Mouse (Mus musculus): ENCODE measurements at regions not wholly inside any gene's neighbourhood (a gene's known extent, or its start where the extent isn't known, plus 50 kb on each side); places are given as distances from the start of the nearest gene placed in this dataset.

GRCm38 (mm10) chr11:18173028-18173427 is 219.4 kb upstream of the Etaa1 start:
- no peak overlapping the region for H3K4me3 ChIP-seq (ENCODE audit: low read depth, low read length)
- H3K36me3 ChIP-seq (ENCODE audit: insufficient read depth), result no peaks in the 10 kb centered on the region
- DNase-seq, result no peak
- TF ChIP-seq CTCF (IDR thresholded peaks at IDR 0.05; ENCODE audit: low read depth), result no peak
- no peak for ATAC-seq (ENCODE audit: insufficient read depth)
- H3K4me1 ChIP-seq (ENCODE audit: insufficient read depth), result no peaks in the 10 kb centered on the region
- H3K27ac ChIP-seq (ENCODE audit: low read depth), result no peak overlapping the region
- no peaks in the 10 kb centered on the region for H3K27me3 ChIP-seq (ENCODE audit: insufficient read depth, low read length)
- H3K9me3 ChIP-seq (ENCODE audit: low read depth, low read length), result no peaks in the 10 kb centered on the region
- WGBS, result 62% methylated on average over 2 of the region's 2 CpGs
- H3K9ac ChIP-seq, result no peak overlapping the region
- no peak overlapping the region for H3K4me2 ChIP-seq

GRCm38 (mm10) chr11:18171207-18171776 is 217.6 kb upstream of the Etaa1 start:
- no peak for TF ChIP-seq CTCF (IDR thresholded peaks at IDR 0.05; ENCODE audit: low read depth)
- no peak overlapping the region for H3K9ac ChIP-seq
- ATAC-seq (ENCODE audit: insufficient read depth), result no peak

GRCm38 (mm10) chr11:18165609-18166347 is 212.1 kb upstream of the Etaa1 start:
- DNase-seq (peak; percentile 34), ATAC-seq (ENCODE audit: insufficient read depth) (peak; percentile 63; the same call in 1 of the 2 replicates)
- Histone ChIP-seq H3K9ac (no peak overlapping the region), H3K36me3 (ENCODE audit: insufficient read depth) (no peaks in the 10 kb centered on the region), H3K27ac (ENCODE audit: low read depth) (no peak overlapping the region), H3K9me3 (ENCODE audit: low read depth, low read length) (no peaks in the 10 kb centered on the region), H3K4me2 (no peak overlapping the region), H3K4me3 (ENCODE audit: low read depth, low read length) (no peak overlapping the region), H3K4me1 (ENCODE audit: insufficient read depth) (no peaks in the 10 kb centered on the region), H3K27me3 (ENCODE audit: insufficient read depth, low read length) (no peaks in the 10 kb centered on the region)
- 49% methylated on average over 4 of the region's 4 CpGs for WGBS
- TF ChIP-seq CTCF (IDR thresholded peaks at IDR 0.05; ENCODE audit: low read depth), result no peak

More at GRCm38 (mm10) chr11:18171207-18171776, 217.6 kb upstream of the Etaa1 start:
- no peak for DNase-seq
- H3K4me3 ChIP-seq (ENCODE audit: low read depth, low read length), result no peak overlapping the region
- no peak overlapping the region for H3K27ac ChIP-seq (ENCODE audit: low read depth)
- no peaks in the 10 kb centered on the region for H3K9me3 ChIP-seq (ENCODE audit: low read depth, low read length)
- no peaks in the 10 kb centered on the region for H3K4me1 ChIP-seq (ENCODE audit: insufficient read depth)
- H3K4me2 ChIP-seq, result no peak overlapping the region
- no peaks in the 10 kb centered on the region for H3K27me3 ChIP-seq (ENCODE audit: insufficient read depth, low read length)
- WGBS, result 86% methylated on average over 2 of the region's 2 CpGs
- no peaks in the 10 kb centered on the region for H3K36me3 ChIP-seq (ENCODE audit: insufficient read depth)

- DNase-seq (no peak), ATAC-seq (ENCODE audit: insufficient read depth) (no peak)
- 55% methylated on average over 2 of the region's 2 CpGs for WGBS
- Histone ChIP-seq H3K36me3 (ENCODE audit: insufficient read depth) (no peaks in the 10 kb centered on the region), H3K4me2 (no peak overlapping the region), H3K4me3 (ENCODE audit: low read depth, low read length) (no peak overlapping the region), H3K4me1 (ENCODE audit: insufficient read depth) (no peaks in the 10 kb centered on the region), H3K27me3 (ENCODE audit: insufficient read depth, low read length) (no peaks in the 10 kb centered on the region), H3K27ac (ENCODE audit: low read depth) (no peak overlapping the region), H3K9ac (no peak overlapping the region), H3K9me3 (ENCODE audit: low read depth, low read length) (no peaks in the 10 kb centered on the region)
- no peak for TF ChIP-seq CTCF (IDR thresholded peaks at IDR 0.05; ENCODE audit: low read depth)
Observed at GRCm38 (mm10) chr11:18164025-18164423, 210.3 kb upstream of the Etaa1 start.

GRCm38 (mm10) chr11:18163156-18164024 is 209.7 kb upstream of the Etaa1 start:
- ATAC-seq (ENCODE audit: insufficient read depth) (no peak), DNase-seq (no peak)
- no peaks in the 10 kb centered on the region for H3K9me3 ChIP-seq (ENCODE audit: low read depth, low read length)
- no peak for TF ChIP-seq CTCF (IDR thresholded peaks at IDR 0.05; ENCODE audit: low read depth)
- H3K4me2 ChIP-seq, result no peak overlapping the region
- no peaks in the 10 kb centered on the region for H3K36me3 ChIP-seq (ENCODE audit: insufficient read depth)
- no peaks in the 10 kb centered on the region for H3K4me1 ChIP-seq (ENCODE audit: insufficient read depth)
- no peak overlapping the region for H3K4me3 ChIP-seq (ENCODE audit: low read depth, low read length)
- no peak overlapping the region for H3K9ac ChIP-seq
- H3K27me3 ChIP-seq (ENCODE audit: insufficient read depth, low read length), result no peaks in the 10 kb centered on the region
- H3K27ac ChIP-seq (ENCODE audit: low read depth), result no peak overlapping the region
- WGBS, result 54% methylated on average over 5 of the region's 5 CpGs

GRCm38 (mm10) chr11:18156506-18156905 is 202.8 kb upstream of the Etaa1 start:
- no peaks in the 10 kb centered on the region for H3K27me3 ChIP-seq (ENCODE audit: insufficient read depth, low read length)
- TF ChIP-seq CTCF (IDR thresholded peaks at IDR 0.05; ENCODE audit: low read depth), result no peak
- H3K4me2 ChIP-seq, result no peak overlapping the region
- no peaks in the 10 kb centered on the region for H3K9me3 ChIP-seq (ENCODE audit: low read depth, low read length)
- no peak overlapping the region for H3K27ac ChIP-seq (ENCODE audit: low read depth)
- peaks cover 6% of the 10 kb centered on the region; the same call in 1 of the 2 replicates for H3K4me1 ChIP-seq (ENCODE audit: insufficient read depth)
- DNase-seq (peak; percentile 66), ATAC-seq (ENCODE audit: insufficient read depth) (no peak)
- H3K36me3 ChIP-seq (ENCODE audit: insufficient read depth), result no peaks in the 10 kb centered on the region
- H3K4me3 ChIP-seq (ENCODE audit: low read depth, low read length), result no peak overlapping the region
- no peak overlapping the region for H3K9ac ChIP-seq
- WGBS, result 58% methylated on average over 4 of the region's 4 CpGs
